Mouse (Mus musculus) layer of hippocampus, postnatal 14 days (tissue): ENCODE measurements at regions not wholly inside any gene's neighbourhood (a gene's known extent, or its start where the extent isn't known, plus 50 kb on each side); places are given as distances from the start of the nearest gene placed in this dataset.
A peak's percentile ranks its signal among the peaks of the same experiment; 100 is the strongest.
"Not testable (repeated sequence)": the region's sequence is repeated elsewhere in the genome, so short reads cannot be mapped to it uniquely, and the experiment has no call there.

Experiments used
- DNase-seq, 2 experiments: peaks; one replicate each; pipeline ENCODE4 v3.0.0; 2021 to 2022; ENCODE audit warnings: low spot score in 2 of 2, mixed read lengths in 1 of 2

DNA sequence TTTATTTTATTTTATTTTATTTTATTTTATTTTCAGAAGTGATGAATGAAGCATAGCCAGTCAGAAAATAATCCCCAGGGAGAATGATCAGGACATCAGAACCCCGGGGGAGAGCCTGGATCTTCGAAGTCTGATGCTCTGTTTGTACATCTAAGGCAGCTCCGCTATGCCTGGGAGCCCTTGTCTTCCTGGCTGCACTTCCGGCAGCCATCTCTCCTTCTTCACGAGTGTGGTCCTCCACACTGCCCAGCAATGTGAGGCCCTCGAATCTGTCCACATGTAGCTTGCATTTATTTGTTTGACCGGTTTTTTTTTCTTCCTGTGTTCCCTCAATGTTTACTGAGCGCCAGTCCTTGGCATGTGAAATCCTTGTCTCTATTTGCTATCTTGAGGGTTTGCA, 95.9 kb downstream of the Vcpkmt start:
- no peak for DNase-seq

DNA sequence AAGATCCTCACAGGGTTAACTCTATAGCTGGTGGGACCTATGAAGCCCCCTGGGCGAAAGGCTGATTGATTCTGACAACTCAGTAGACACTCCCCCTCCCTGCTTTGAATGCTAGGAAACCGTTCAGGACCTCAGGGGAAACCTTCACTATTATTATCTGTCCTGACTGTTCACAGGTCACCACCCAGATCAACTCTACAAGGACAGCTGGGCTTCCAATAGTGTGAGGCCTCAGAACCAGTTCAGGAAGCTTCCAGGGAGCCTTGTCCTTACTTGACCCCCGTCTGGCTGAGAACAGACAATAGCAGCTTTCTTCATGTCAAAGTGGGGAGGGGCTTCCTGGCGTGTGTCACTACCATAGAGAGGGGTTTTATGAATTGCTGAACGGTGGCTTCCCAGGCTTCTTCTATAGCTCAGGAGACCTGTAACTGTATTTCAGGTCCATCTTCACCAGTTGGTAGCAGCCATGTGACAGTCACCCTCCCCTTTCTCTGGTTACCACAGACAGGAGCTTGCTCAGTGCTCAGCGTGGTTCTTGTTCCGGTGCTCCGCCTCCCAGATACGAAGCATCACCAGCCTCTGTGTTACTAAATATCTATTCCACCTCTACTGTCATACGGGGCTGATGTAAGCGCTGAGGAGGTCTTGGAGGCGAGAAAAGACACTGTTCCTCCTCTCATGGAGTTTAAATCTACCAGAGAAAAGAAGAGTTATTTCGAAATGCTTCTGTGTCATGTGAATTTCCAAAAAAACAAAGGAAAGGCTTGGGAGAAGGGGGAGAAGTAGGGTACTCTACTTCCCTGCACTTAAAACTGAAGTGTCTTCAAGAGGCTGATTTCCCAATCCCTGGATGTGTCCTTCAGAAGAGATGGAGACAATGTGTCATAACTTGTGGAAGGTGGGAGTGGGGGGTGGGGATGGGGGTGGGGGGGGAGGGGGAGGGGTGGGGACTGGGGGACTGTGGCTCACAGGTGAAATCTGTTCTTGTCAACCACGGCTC, 96.9 kb downstream of the Vcpkmt start:
- DNase-seq: no peak

DNA sequence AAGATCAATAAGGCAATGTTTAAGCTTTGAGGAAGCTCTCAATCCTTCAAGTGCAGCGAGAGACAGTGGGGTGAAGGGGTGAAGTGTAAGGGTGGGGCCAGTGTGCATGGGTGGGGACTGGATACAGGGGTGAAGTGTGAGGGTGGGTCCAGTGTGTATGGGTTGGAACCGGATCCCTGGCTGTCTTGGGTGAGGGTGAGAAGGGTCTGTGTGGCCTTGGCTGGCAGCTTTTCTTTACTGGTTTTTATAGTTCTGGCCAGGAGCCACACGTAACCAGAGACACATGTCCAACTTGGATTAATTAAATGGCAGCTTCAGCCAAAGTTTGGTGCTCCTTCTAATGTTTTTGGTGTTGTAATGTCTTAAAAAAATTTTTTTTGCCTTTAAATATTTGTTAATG, 101.4 kb downstream of the Vcpkmt start:
- DNase-seq: no peak

DNA sequence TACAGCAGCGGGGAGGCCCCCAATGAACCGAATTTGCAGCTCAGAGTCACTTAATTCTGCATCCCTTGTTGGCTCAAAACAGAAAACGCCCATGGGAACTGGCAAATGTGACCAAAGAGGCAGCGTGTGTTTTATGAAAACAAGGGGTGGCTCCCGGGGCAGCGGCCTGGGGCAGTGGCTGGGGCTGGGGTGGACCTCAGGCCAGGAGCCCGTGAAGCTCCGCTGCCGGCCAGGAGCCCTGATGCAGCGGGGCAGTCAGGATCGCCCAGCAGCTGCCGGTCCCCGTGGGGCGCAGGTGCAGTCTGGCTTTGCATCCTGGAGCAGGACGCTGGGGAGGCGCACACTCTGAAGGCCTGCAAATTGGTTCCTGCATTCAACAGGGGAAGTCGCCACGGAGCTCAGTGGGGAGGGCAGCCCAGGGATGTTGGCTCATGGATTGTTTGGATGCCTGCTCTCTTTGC, 104.4 kb upstream of the Gm9887 start:
- DNase-seq: no peak

DNA sequence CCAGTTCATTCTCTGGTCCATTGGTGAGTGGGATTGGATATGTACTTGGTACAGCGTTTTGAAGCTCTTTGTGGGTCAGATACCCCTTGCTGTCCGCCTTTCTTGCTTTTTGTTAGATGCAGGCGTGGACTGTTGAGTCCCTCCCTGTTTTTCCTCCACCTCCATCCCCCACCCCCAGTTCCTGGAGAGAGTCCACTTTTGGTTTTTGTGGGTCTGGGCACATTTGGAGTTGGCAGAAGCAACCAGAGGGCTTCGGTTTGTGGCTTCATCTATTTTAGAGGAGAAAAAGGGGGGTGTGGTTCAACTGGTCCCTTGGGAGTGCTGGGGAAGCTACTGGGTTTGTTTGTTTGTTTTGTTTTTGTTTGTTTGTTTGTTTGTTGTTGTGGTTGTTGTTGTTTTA, 103.9 kb upstream of the Gm9887 start:
- DNase-seq: no peak

- no peak for DNase-seq
Measured at GRCm38 (mm10) chr12:69474916-69475661, 102.8 kb upstream of the Gm9887 start.

DNA sequence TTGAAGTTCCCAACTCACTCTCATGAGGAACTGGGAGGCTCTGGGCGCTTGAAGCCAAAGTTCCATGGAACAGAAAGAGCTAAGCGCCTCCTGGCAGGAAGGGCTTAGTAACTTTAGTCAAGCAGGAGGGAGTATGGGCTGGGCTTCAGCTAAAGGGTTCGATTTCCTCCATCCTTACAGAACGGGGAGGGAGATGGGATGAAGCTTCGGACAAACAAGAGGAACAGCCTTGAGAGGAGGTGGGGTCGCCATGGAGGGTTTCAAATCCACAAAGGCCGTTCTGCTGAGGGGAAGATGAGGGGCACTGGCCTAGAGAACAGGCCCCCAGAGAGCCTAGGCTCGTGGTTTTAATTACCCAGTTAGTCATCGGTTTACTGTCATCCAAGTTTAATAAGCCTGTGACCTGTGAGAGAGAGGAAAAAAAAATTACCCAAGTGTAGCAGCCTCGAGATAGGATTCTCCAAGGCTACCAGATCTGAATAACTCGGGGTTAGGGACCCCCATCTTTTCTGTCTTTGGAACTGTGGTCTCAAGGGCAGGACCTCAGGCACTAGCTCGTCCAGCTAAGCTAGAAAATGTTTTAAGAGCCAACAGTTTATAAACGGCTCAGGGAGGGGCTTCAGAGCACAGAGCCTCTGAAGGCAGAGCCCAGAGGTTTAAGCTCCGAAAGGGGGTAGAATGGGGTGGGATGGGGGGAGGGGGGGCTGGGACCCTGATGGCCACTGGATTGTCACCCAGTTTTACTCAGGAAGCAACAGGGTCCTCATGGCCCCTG, 102.1 kb upstream of the Gm9887 start:
- no peak for DNase-seq

GRCm38 (mm10) chr12:69473379-69474057, 101.3 kb upstream of the Gm9887 start:
- no peak for DNase-seq

DNA sequence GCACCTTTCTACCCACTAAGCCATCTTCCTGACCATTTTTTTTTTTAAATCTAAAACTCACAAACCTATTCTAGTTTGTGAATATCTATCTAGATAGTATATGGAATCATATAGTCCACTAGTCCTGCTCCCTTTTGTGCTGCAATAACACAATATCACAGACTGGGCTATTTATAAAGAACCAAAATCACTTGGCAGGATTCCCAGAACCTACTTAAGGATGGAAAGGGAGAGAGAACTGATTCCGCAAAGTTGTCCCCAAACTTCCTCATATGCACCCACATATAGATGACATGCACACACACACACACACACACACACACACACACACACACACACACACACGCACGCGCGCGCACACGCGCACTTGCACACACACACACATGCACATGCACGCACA, 100.7 kb upstream of the Gm9887 start:
- no peak for DNase-seq

DNA sequence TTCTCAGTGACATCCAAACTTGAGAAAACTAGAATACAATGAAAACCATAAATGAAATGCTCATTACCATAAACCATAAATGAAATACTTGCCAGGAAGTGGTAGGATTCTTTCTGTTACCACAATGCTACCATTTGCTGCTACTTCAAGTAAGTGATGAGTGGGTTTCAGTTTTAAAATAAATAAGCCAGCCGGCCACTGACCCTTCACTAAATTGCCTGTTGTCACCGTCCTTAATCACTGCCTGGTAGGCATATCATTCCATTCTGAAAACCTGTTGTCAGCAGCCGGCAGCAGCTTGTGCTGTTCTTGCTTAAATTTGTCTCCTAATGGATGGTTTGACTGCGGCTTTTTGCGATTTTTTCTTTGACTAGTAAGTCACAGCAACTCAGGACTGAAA, 99.6 kb upstream of the Gm9887 start:
- no peak for DNase-seq

DNA sequence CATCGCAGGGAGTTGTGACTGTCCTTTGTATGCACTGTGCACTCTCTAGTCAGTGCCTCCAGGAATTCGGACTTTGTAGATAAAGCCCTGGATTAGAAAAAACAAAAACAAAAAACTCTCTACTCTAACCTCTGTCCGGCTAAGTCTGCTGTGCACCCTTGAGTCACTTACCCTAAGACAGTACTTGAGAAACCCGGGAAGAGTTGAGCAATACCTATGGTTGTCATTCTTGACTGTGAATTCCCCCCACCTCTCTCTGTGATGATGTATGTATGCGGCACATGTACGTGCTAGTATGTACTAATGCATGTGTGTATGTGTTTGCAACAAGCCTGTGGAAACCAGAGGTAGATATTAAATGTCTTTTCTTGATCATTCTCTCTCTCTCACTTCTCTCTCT, 96.7 kb upstream of the Gm9887 start:
- DNase-seq: no peak

- no peak for DNase-seq
Measured at GRCm38 (mm10) chr12:69467363-69467762, 95.1 kb upstream of the Gm9887 start.

GRCm38 (mm10) chr12:69464906-69465305, 92.6 kb upstream of the Gm9887 start:
- no peak for DNase-seq

- DNase-seq: not testable (repeated sequence)
Measured at GRCm38 (mm10) chr12:69463327-69463726, 91.1 kb upstream of the Gm9887 start.

DNA sequence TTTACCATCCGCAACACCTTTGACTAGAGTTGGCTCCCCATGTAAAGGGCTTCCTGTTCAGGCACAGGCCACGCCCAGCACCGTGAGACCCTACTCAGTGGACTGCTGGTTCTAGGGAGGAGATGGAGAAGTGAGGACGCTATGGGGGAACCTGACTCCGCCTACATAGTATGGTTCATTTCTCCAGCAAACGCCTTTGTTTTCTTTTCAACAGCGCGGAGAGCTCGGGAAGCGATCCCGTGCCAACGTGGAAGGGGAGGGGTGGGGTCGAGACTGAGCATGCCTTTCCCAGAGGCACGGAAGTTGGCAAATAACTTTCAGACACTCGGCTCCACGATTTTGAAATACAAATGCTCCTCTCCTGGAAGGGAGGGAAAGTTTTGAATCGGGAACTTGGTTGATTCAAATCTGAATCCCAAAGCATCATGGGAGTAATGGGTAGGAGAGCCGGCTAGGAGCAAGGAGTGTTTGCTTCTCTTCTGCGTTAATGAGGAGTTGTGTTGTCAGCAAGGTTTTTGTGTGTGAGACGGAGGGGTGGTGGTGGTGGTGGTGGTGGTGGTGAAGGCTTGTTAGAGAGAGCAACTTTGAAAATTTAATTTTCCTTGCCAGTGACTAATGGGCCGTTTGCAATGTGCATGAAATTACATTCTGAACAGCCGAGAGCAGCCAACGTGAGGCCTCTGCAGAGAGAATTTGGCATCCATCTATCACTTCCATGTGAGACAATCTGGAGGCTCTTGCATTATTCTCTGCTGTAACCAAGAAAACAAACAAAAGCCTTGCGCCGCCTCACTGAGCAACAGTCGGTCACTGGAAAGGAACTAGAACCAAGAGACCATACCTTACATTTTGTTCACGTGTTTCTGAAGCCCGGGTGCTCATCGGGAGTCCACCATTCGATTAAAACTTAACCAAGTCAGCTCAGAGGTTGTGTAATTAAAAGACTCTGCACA, 89.9 kb upstream of the Gm9887 start:
- DNase-seq: peak in 1 of 2 experiments; percentile 37

DNA sequence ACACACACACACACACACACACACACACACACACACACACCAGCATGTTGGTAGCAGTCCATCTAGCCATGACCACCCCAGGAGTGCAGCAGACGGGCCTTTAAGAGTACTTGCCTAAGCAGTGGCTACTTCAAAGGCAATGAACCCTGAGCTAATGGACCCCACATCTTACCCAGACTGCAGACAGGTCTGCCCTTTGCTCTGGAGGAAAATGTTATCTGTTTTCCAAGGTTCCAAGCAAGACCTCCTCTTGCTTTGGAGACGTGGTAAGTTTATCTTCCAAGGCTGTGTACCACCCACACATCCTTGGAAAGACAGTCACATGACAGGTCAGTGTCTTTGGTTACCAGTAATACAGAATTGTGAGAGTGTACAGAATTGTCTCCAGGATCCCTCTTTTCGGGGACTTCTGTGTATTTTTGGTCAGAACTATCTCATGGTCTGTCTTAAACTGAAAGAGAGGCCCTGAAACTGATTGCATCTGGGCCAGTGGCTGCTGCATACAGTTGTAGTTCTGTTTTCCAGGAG, 88.4 kb upstream of the Gm9887 start:
- DNase-seq: no peak

DNA sequence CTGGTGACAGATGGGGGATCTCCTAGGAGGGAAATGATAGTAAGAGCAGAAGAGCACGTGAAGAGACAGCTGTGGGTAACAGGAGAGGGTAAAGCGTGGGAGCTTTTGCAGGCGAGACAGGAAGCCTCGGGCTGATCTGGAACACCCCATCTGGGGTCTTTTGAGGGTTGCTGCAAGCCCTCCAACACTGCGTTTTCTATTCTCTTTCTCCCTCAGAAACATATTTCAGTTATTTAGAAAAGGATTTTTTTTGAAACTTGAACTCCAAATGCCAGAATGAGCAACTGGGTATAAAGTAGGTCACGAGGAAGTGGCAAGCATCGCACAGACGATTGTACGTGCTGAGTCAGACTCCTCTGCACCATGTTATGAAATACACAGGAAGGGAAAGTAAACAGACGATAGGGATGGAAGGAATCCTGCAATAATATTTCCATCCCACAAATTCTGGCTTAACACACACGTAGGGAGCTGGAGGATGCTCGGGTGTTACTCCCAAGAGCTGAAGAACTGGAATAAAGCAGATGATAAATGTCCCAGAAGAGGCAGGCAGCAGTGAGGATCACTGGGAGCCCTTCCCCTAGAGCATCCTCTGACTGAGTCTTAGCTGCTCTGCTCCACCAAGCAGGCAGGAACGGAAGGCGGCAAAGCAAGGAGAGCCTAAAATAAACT, 86.0 kb upstream of the Gm9887 start:
- no peak for DNase-seq

DNA sequence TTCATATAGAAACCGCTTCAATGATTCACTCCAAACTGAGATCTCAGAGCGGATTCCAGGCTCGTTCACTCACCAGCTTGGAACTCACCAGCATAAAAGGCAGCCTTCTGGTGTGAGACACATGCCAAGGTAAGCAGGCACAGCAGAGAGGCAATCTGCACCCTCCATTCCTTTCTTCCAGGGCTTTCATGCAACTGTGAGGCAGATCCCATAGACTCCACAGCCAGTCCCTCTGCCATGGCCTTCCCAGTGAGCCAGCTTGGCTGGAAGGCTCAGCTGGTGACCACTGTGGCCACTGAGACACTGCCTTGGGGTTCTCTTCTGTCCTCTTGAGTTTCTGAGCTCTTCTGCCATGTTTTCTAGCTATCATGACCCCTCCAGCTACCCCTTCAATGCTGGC, 84.5 kb upstream of the Gm9887 start:
- peak in 1 of 2 experiments; percentile 87 for DNase-seq

DNA sequence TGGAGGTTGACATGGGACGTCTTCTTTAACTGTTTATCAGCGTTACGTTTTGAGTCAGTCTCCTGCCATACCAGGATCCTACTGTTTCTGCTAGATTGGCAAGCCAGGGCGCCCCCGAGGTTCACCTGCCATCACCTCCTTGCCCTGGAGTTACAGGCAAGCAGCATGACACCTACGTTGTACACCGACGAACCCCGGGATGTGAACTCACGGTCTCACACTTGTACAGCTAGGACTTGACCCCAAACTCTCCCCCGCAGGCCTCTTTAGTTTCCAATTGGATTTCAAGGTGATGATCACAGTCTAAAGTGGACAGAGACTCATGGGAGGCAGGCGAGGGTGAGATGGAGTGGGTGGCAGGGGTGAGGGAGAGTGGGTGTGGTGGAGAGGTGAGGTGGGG, 83.9 kb upstream of the Gm9887 start:
- no peak for DNase-seq
